Mouse (Mus musculus) frontal cortex, adult (tissue): Measurements from ENCODE around the gene Khdc1c.
"Not testable (repeated sequence)": the region's sequence is repeated elsewhere in the genome, so short reads cannot be mapped to it uniquely, and the experiment has no call there.

Experiments
- ATAC-seq: cut with Nextera tagmentation; 2 replicates; pipeline ENCODE4 v1.9.2; 2017; ENCODE audit warnings: mild to moderate bottlenecking, moderate library complexity, mixed read lengths; ENCODE audit not compliant: low TSS enrichment

Gene Khdc1c

DNA sequence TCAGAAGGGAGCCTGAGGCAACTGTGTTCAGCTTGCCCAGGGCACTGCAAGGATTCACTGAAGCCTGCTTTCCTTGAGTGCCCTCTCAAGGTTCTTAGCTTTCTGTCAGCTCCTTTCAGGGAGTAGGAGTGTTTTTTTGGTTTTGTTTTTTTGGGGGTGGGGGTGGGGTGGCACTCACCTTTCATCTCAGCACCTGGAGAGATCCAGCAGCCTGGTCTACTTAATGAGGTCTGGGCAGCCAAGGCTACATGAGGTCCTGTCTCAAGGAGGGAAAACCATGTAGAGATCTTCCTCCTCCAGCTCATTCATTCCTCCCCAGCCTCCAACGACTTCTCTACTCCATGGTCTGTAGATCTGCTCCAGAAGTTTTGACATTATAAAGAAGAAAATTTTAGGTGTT, at the start of gene Khdc1c:
Gene Khdc1c (plus strand): TSS at position 301 of the 400 bp plus-strand sequence.
- ATAC-seq = not testable (repeated sequence)

DNA sequence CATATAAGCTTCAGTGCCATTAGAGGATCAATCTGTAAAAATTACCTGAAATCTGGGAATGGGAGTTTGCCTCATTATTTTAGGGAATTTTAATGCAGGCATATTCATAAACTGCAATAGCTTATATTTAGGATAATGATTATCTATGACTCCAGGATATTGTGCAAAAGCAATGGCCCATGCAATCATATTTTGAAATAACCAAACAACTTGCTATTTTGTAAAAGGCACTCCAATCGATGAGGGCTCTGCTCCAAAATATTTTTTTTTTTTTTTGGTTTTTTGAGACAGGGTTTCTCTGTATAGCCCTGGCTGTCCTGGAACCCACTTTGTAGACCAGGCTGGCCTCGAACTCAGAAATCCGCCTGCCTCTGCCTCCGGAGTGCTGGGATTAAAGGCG, 47.9 kb upstream of the Khdc1c start:
- not testable (repeated sequence) for ATAC-seq

DNA sequence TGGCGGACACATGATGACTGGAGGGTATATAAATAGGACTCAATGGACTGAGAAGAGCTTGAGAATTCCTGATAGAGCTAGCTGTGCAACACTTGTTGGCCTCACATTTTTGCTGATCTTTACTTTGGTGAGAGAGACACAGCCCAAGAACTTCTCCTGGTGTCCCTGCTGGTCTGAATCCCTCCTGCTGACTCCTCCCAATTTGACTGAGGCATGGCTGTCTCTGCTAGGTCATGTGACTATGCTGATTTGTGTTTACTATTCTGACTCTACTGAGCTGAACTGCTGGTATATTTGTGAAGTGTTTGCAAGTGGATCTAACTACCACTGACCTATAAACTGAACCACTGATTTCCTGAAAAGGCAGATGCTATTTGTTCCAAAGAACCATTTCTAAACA, 46.5 kb upstream of the Khdc1c start:
- no peak for ATAC-seq

DNA sequence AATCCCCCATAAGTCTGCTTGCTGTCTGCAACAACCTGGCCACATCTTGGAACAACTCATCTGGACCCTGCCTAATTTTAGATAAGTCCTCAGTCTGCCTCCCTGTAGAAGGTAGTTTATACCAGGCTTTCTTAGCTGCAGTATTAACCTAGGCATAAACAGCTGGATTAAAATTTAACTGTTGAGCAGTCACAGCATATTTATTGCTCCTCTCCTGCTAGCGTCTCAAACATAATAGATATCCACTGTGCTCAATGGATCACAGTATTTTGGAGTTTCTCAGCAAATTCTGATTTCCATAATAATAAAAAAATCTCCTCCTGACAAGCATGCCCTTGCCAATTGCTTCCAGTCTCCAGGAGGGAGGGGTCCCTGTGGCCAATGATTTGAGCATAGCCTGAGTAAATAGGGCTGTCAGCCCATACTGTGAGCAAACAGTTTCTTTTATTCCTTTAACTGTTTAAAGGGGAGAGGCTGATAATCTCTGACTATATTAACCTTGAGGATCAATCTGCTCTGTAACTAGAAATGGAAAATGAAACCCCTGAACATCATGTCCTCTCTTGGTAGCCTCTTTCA, 44.0 kb upstream of the Khdc1c start:
- no peak for ATAC-seq

DNA sequence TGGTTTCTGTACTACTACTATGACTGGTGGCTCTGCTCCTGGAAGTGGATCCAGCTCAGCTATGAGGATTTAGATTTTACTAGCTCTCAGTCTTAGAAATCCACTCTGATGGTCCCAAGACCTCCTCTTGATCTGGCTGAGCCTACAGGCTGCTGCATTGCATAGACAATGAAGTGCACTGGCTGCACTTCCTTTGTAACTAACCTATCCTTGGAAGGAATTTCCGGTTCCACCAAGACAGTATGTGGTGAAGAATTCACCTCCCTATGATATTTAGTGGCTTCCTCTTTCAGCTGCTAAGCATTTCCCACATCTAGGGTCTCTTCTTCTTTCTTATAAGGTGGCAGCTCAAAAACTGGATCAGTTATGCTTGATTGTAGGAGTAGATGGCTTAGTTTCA, 43.5 kb upstream of the Khdc1c start:
- no peak for ATAC-seq

DNA sequence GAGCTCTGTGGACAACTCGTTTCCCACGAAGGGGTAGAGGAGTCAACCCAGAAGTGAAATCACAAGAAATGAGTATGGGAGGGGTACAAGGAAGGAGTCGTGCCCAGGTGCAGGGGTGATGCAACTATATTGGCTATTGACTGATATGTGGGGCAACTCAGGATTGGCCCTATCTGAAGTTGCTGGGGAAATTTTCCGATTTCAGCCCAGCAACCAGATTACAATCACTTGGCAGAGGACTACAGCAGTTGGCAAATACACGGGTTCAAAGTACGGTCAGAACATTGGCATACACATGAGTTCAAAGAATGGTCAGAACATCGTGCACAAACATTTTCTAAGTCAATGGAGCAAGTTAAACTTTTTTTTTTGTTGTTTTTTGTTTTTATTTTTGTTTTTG, 41.4 kb upstream of the Khdc1c start:
- ATAC-seq = no peak

DNA sequence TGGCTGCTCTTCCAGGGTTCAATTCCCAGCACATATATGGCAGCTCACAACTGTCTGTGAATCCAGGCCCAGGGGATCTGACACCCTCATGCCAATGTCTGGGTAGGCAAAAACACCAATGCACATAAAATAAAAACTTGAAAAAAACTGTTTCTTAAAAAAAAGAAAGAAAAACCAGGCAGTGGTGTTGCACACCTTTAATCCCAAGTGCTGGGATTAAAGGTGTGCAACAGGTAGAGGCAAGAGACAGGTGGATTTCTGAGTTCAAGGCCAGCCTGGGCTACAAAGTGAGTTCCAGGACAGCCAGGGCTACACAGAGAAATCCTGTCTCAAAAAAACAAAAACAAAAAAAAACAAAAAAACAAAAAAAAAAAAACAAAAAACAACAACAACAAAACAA, 37.0 kb upstream of the Khdc1c start:
- ATAC-seq = not testable (repeated sequence)

DNA sequence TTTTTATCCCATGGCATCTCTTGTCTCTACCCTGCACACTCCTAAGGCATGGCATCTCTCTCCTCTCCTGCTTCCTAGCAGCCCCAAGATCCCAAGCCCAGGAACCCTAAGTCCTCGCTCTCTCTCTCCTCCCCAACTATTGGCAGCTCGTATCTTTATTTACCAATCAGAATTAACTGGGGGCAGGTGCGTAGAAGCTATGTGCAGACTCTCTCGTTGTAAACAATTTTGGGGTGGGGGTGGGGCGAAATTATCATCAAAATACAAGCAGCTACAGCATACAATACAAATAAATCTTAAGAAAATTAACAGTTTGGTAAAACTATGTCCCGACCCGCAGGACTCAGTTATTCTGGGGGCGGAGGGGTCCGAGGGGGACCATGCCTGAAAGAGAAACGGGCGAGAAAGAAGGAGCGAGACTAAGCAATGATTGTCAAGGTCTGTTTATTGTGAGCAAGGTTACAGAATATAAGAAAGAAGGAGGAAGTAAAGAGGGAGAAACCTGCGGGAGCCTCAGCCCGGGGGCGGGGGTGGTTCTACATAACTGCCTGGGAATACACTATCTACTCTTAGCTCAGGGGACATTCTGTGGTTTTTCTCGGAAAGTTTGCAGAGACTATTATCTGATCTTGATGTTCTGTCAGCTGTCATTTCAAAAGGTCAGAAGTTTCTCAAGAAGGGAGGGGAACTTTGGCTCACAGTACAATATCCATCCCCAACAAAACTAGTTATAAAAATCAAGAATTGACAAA, 34.7 kb upstream of the Khdc1c start:
- ATAC-seq = no peak

DNA sequence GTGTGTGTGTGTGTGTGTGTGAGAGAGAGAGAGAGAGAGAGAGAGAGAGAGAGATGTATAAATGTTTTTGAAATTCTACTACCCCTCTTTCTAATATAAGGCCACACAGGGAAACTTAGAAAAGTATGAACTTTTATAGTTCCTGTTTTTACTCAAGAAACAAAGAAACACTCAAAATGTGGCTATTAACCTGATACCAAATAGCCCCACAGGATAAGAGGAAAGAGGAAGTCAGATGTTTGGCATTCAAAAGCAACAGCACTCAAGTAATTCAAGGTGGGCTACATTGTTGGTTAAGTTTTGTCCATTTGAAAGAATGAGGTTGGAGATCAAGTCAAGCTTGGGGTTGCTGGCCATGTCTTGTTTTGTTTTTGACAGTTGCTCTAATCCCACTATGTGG, 32.3 kb upstream of the Khdc1c start:
- no peak for ATAC-seq

DNA sequence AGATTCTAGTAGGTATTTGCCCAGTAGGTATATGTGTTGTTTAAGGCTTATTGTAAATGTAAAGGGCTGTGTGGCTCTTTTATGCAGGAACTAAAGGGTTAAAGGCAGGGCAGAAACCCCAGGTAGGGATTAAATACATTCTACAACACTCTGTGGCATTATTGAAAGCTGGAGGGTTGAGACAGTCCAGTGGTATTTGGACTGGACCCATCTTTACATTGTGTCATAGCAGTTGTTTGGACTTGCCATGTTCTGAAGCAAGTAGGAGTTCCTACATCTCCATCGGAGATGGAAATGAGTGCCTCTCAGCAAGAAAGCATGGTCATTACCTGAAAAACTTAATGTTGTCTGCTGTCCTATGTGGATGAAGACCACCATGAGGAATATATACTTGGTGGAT, 27.4 kb upstream of the Khdc1c start:
- ATAC-seq = no peak

DNA sequence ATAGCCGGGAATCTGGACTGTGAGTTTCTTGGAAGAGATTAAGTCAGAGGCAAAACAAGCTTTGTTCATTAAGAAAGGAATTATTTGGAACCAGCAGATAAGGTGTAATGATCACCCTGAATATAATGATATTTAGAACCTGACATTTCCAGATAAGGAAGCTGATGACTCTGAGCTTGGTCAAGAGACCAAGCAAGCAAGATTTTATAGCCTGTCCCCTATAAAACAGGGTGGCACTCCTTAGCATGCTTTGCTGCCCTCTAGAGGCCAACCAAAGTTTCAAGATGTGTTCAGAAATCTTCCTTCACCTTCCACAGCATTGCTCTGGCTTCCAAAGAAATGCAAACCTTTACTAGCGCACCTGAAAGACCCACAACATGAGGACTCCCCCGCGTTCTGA, 23.9 kb upstream of the Khdc1c start:
- ATAC-seq = peak; percentile 96

DNA sequence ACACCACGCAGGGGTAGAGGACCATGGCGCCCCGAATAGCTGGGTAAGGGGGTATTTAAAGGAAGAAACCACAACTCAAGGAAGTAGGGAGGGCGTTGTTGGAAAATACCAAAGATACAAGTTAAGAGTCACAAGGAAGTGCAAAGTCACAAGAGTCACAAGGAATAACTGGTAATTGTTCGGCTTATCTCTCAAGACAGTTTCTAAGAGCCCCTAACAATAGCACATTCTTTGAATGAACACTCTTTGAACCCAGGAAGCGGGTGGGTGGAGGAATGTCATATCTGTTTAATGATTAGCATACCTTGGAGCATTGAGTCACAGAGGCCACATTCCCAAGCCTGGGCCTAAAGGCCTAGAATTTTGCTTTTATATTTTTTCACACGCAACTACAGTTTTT, 23.4 kb upstream of the Khdc1c start:
- not testable (repeated sequence) for ATAC-seq

DNA sequence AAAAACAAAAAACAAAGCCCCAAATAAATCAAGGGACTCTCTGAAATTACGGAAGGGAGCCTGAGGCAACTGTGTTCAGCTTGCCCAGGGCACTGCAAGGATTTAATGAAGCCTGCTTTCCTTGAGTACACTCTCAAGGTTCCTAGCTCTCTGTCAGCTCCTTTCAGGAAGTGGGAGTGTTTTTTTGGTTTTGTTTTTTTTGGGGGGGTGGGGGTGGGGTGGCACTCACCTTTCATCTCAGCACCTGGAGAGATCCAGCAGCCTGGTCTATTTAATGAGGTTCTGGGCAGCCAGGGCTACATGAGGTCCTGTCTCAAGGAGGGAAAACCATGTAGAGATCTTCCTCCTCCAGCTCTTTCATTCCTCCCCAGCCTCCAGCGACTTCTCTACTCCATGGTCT, 18.8 kb upstream of the Khdc1c start, which contains the start of gene Khdc1a:
Gene Khdc1a (plus strand): TSS at position 301 of the 400 bp plus-strand sequence.
- ATAC-seq = no peak

DNA sequence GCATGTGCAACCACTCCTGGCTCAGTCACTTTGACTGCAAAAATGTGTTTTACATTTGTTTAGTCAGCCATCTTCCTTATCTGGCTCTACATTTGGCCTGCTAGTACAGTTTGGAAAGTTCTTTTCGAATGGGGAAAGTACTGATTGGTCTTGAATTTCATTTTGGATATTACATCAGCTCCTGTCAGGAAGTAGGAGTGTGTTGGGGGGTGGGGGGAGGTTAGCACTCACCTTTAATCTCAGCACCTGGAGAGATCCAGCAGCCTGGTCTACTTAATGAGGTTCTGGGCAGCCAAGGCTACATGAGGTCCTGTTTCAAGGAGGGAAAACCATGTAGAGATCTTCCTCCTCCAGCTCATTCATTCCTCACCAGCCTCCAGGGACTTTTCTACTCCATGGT, 15.1 kb downstream of the Khdc1c start, which contains the start of gene Khdc1b:
Gene Khdc1b (plus strand): TSS at position 301 of the 400 bp plus-strand sequence.
- no peak for ATAC-seq

DNA sequence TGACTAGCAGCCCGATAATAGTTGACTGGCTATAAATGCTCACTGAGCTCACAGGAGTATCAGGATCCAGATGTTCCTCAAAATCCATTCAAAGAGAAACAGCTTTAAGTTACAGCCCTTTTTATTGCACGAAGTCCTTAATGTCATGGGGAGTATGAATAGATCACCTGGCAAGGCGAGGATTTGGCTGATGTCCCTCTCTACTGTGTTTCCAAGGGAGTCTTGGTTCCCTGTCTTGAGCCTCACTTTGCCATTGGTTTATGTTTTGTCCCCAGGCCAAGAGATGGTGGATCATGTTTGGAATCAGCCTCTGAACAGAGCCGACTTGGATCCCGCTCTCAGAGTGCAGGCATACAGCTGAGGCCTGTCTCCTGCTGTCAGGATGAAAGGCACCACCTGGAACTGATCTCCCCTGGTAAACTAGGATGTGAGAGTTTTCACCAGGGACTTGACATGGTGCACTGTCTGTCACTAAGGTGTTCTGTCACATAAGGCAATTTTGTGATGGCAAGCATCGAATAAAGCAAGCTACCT, 23.1 kb downstream of the Khdc1c start:
- no peak for ATAC-seq

DNA sequence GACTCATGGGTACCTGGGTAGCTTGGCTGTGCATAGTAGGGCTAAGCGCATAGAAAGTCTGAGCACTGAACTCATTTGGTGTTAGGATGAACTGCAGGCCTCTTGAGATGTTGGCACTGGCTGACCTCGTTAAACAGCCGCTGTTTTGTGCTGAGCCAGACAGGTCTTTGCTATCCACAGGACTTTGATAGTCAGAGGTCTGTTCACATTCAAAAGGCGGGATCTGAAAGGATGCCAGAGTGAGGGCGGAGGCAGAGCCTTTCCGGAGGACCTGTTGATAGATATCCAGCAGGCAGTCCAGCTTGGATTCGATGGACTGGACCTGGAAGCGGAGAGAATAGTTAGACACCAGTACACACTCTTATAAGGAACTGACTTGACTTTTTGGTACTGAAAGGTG, 34.7 kb downstream of the Khdc1c start:
- ATAC-seq = no peak

DNA sequence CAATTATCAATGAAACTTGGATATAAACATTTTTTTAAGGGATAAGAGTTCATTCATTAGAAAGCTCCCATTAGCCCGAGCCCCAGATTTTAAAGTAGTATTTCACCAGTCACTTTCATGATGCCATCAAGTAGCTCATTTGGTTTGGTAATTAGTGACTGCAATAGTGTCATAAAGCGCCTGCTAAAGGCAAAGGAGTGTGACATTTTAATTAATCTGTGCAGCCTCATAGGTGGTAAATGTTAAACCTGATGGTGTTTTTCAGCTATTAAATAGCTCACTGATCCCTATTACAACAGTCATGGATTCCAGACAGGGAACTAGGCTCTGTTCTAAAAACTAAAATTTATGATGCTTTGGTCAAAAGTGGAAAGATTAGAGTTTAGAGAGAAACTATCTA, 39.1 kb downstream of the Khdc1c start:
- no peak for ATAC-seq

DNA sequence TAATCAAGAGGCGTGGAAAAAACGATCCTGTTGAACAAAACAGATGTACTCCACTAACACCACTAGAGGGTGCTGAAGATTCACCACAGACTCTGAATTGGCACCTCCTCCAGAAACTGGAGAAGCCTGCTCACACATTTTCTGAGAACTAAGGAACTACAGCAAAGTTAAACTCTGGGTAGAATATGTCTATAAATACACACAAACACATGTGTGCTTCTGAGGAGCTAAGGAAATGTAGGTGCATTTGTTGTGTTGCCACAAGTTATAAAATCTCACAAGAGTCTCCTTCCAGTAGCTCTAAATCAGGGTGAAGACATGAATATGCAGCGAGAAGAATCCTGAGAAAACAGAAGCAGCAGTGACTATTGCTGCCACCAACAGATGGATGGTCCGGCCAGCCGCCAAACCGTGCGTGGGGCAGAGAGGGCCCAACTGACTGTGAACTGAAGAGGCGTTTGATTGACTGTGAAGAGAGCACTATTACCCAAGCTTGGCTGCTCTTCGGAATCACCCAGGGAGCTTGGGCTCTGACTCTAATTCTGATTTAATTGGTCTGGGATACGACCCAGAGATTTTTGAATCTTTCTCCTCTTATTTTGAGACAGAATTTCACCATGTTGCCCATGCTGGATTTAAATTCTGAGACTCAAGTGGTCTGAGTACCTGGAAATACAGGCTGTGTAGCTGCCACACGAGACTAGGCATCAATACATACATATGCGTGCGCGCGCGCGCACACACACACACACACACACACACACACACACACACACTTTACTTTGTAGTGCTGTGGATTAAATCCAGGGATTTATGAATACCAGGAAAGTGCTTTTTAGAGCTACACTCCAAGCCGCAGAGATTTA, 43.4 kb downstream of the Khdc1c start:
- peak; percentile 95 for ATAC-seq

DNA sequence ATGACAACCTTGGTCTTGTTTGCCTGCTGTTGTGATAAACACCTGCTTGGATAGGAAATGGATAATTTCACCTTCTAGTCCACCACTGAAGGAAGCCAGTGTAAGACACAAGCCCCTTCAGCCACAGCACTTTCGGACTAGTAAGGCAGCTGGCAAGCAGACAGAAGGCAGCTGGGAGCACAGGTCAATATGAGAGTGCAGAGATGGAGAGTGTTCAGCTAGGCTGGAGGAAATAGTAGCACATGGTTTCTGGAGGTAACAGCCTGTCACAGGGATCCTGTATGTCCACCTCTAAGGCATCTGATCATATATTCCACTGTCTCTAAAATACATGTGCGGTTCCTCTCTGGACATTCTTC, 44.0 kb downstream of the Khdc1c start:
- no peak for ATAC-seq

DNA sequence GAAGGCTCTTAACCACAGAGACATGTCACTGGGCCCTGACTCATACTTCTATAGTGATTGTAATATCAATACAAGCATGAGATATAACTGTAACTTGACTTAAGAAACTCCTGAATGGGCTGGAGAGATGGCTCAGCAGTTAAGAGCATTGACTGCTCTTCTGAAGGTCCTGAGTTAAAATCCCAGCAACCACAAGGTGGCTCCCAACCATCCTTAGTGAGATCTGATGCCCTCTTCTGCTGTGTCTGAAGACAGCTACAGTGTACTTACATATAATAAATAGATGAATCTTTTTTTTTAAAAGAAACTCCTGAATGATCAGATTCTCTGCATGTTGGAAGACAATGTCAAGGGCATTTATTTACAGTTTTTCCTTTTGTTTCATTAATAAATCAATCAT, 51.2 kb downstream of the Khdc1c start:
- no peak for ATAC-seq
